Comparison of ENCODE assay signal across 7 mouse cellular contexts in the genomic region with DNA sequence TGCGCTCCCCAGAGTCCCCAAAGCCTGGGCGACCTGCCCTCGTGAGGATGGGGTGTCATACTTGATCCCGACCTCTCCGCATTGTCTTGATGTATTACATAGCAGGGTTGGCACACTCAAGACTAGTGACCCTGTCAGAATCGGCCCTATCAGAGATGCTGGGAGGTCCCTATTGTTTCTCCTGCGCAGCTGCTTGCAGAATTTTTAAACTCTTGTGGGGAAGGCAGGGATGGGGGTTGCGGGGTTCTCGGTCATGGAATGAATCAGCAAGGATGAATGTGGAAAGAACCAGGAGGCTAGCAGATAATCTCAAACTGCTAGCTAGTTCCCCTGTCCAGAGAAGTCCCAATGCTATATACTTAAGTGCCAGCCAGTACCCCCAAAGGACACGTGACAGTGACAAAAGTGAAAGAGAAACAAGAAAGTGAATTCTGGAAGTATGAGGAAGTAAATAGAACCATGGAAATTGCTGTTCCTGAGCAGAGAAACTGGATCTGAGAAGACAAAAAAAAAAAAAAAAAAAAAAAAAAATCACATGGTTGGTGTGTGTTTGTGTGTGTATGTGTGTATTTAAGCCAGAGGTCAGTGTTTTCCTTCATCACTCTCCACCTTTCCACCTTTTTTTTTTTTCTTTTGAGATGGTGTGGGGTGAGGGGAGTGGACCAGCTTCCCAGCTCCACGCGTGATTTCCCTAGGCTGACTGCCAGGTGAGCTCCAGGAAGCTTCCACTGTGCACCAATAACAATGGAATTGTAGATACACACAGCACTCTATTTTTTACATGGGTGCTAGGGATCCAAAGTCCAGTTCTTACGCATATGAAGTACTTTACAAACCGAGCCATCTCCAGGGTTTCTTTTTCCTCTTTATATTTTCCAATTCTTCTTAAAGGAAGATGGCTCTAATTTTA. TPM values are rescaled to one million over a fixed set of nuclear protein-coding genes. Genes with fewer than 3 reads are reported as not detected.
DNase-seq lines count a peak whose midpoint lies in the region; ATAC-seq and TF ChIP-seq lines count a peak whose summit lies in the region.
"Not testable (repeated sequence)": the region's sequence is repeated elsewhere in the genome, so short reads cannot be mapped to it uniquely, and the experiment has no call there.

No protein-coding gene starts in this region.

- ATAC-seq in Patski: peak; percentile 48
- ATAC-seq in embryonic facial prominence, embryonic 15.5 days (ENCODE audit: insufficient number of reproducible peaks, low FRiP score, low TSS enrichment, low read depth); hindbrain, postnatal 0 days: not testable (repeated sequence)
- ATAC-seq in limb, embryonic 12.5 days (ENCODE audit: insufficient number of reproducible peaks, insufficient read depth, low FRiP score, low TSS enrichment, low read depth): 0 out of 2 replicates have a peak, but pooled peaks have one; percentile 7
- peak; percentile 7; the same call in 1 of the 2 replicates for ATAC-seq in neural tube, embryonic 12.5 days (ENCODE audit: low FRiP score, low read depth)

- H3K4me2 ChIP-seq in embryonic facial prominence, embryonic 15.5 days (replicated peaks): peak overlapping the region; percentile 95
- peak overlapping the region; percentile 92 for H3K4me2 ChIP-seq in hindbrain, postnatal 0 days (ENCODE audit: low read depth, low read length)
- peak overlapping the region; percentile 93 for H3K4me2 ChIP-seq in limb, embryonic 12.5 days
- peak overlapping the region; percentile 99 for H3K4me2 ChIP-seq in neural tube, embryonic 12.5 days (replicated peaks)

- H3K27ac ChIP-seq in embryonic facial prominence, embryonic 15.5 days (replicated peaks); limb, embryonic 12.5 days; neural tube, embryonic 12.5 days: not testable (repeated sequence)
- peak overlapping the region; percentile 65; the same call in 1 of the 2 replicates for H3K27ac ChIP-seq in hindbrain, postnatal 0 days

- POLR2A ChIA-PET in Patski (lab: Charles Lee): interaction anchor here (0.6 to 1.3 kb wide), 2 partner anchors 14 kb away, joined by 3 to 5 read pairs; no protein-coding TSS in a partner anchor

- not testable (repeated sequence) for DNase-seq in Patski (ENCODE audit: low read depth, low spot score); hindbrain, postnatal 0 days (ENCODE audit: low spot score)
- peak; percentile 48 for DNase-seq in heart, adult 8-10 months (ENCODE audit: low spot score)
- DNase-seq in lung, postnatal 25 days (ENCODE audit: low spot score): peak; percentile 58

- WGBS in embryonic facial prominence, embryonic 15.5 days: 23% methylated on average over 12 of the region's 14 CpGs
- WGBS in hindbrain, postnatal 0 days: 33% methylated on average over 10 of the region's 14 CpGs
- 22% methylated on average over 11 of the region's 14 CpGs for WGBS in limb, embryonic 12.5 days
- WGBS in neural tube, embryonic 12.5 days: 21% methylated on average over 13 of the region's 14 CpGs

- in situ Hi-C loops in Patski (cut with MboI; ENCODE audit: low pct_unique_long_range_greater_than_20kb): not testable (repeated sequence)

- H3K9ac ChIP-seq in embryonic facial prominence, embryonic 15.5 days: 0 out of 2 replicates have a peak overlapping the region, but pooled peaks have one; percentile 42
- H3K9ac ChIP-seq in hindbrain, postnatal 0 days (replicated peaks; ENCODE audit: low read length): peak overlapping the region; percentile 74
- H3K9ac ChIP-seq in limb, embryonic 12.5 days (replicated peaks): peak overlapping the region; percentile 63; the same call in 1 of the 2 replicates
- 0 out of 2 replicates have a peak overlapping the region, but pooled peaks have one; percentile 57 for H3K9ac ChIP-seq in neural tube, embryonic 12.5 days

- not testable (repeated sequence) for H3K36me3 ChIP-seq in embryonic facial prominence, embryonic 15.5 days; hindbrain, postnatal 0 days (ENCODE audit: insufficient read depth, low read length); limb, embryonic 12.5 days; neural tube, embryonic 12.5 days

- H3K9me3 ChIP-seq in embryonic facial prominence, embryonic 15.5 days (replicated peaks); hindbrain, postnatal 0 days (ENCODE audit: low read length); limb, embryonic 12.5 days; neural tube, embryonic 12.5 days: not testable (repeated sequence)

- H3K4me1 ChIP-seq in embryonic facial prominence, embryonic 15.5 days: peaks cover 16% of the 10 kb centered on the region
- not testable (repeated sequence) for H3K4me1 ChIP-seq in hindbrain, postnatal 0 days (ENCODE audit: insufficient read depth, low read length); neural tube, embryonic 12.5 days
- peaks cover 10% of the 10 kb centered on the region; the same call in 1 of the 2 replicates for H3K4me1 ChIP-seq in limb, embryonic 12.5 days (replicated peaks)

- not testable (repeated sequence) for H3K27me3 ChIP-seq in Patski; embryonic facial prominence, embryonic 15.5 days; hindbrain, postnatal 0 days (ENCODE audit: insufficient read depth, low read length); neural tube, embryonic 12.5 days (replicated peaks)
- H3K27me3 ChIP-seq in limb, embryonic 12.5 days: peaks cover 18% of the 10 kb centered on the region

- CTCF ChIA-PET in Patski (lab: Charles Lee): not testable (repeated sequence)

- TF ChIP-seq CTCF in Patski (IDR thresholded peaks at IDR 0.05); hindbrain, postnatal 0 days (IDR thresholded peaks at IDR 0.05; ENCODE audit: low read depth): not testable (repeated sequence)

- H3K4me3 ChIP-seq in embryonic facial prominence, embryonic 15.5 days (replicated peaks): peak overlapping the region; percentile 57
- peak overlapping the region; percentile 68 for H3K4me3 ChIP-seq in hindbrain, postnatal 0 days (ENCODE audit: low read length)
- peak overlapping the region; percentile 67 for H3K4me3 ChIP-seq in limb, embryonic 12.5 days (replicated peaks)
- H3K4me3 ChIP-seq in neural tube, embryonic 12.5 days: peak overlapping the region; percentile 60

RNA-seq across cellular contexts. Expression of a gene that starts 0.6 kb away (rescaled TPM):
- 58.5 TPM for polyA plus RNA-seq in Patski (2021)
- 14.1 and 16.7 TPM in 2 replicates for polyA plus RNA-seq in embryonic facial prominence, embryonic 15.5 days (2015; fragmentation: Nextera tagmentation; extraction: Ambion mirVana)
- 1 to 10 TPM in 2 of 4 experiments, under 1 TPM in 2; 0.81 to 1.7 (median 0.95) TPM for total RNA-seq in heart, adult 8-10 months (2022)
- total RNA-seq in hindbrain, postnatal 0 days (2014; rRNA removed): 34.3 and 43.6 TPM in 2 replicates
- 41.5 and 44.3 TPM in 2 replicates for polyA plus RNA-seq in hindbrain, postnatal 0 days (2015; fragmentation: Nextera tagmentation; extraction: Ambion mirVana)
- polyA plus RNA-seq in limb, embryonic 12.5 days (2016; fragmentation: Nextera tagmentation; extraction: Ambion mirVana): 16.7 and 17.4 TPM in 2 replicates
- 20.0 and 21.0 TPM in 2 replicates for polyA plus RNA-seq in neural tube, embryonic 12.5 days (2016; fragmentation: Nextera tagmentation; extraction: Ambion mirVana)
